Mouse (Mus musculus): ENCODE measurements around the gene Washc3. TPM values are rescaled to one million over a fixed set of nuclear protein-coding genes. Genes with fewer than 3 reads are reported as not detected.

The Washc3 gene
- polyA plus RNA-seq, 1 experiment from 2014 or later: 65.5 TPM

Other genes with a start within 250 kb of the Washc3 start
- 0.75 and 1.2 TPM in 2 replicates for gene Pmch, start 110.0 kb upstream of the Washc3 start, polyA plus RNA-seq (2014; fragmentation: Nextera tagmentation; extraction: Ambion mirVana)
- 10.4 and 14.0 TPM in 2 replicates for gene Parpbp, start 54.2 kb upstream of the Washc3 start, polyA plus RNA-seq (2014; fragmentation: Nextera tagmentation; extraction: Ambion mirVana)
- 64.9 and 76.5 TPM in 2 replicates for gene Nup37, start 54.1 kb upstream of the Washc3 start, polyA plus RNA-seq (2014; fragmentation: Nextera tagmentation; extraction: Ambion mirVana)
- gene Dram1, start 178.0 kb downstream of the Washc3 start, polyA plus RNA-seq (2014; fragmentation: Nextera tagmentation; extraction: Ambion mirVana): 4.9 and 5.7 TPM in 2 replicates
- 9.2 and 9.4 TPM in 2 replicates for gene Gnptab, start 178.0 kb downstream of the Washc3 start, polyA plus RNA-seq (2014; fragmentation: Nextera tagmentation; extraction: Ambion mirVana)

Data from embryonic facial prominence, embryonic 14.5 days (tissue).